ENCODE assay signal across 19 mouse cellular contexts in the genomic region with DNA sequence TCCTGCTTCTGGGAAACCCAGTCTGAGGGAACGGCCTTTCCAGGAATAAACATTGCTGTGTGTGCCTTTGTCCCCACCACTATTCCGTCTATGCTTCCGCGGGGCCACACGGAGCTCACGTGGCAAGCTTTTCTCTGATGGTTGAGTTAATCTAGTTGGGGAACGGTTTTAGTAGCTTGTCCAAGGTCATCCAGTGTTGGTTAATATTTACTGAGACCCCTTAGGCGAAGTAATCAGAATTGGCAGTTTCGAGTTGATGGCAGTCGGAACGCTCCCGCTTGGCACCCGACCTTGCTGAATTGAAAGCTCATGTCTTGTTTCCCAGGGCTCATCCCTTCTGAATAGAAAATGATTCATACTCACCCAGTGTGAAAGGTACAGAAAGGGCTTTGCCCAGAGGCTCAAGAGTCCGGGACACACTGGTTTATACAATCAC.
DNase-seq lines count a peak whose midpoint lies in the region; ATAC-seq and TF ChIP-seq lines count a peak whose summit lies in the region.
"Had no signal": no experiment of that assay in that cellular context is flagged by ENCODE, and none has a peak within 500 bp of the region (broad histone marks: within the 10 kb centered on the region; RNA-seq: fewer than 3 reads in every experiment).

No protein-coding gene starts in this region.

- no peak for TF ChIP-seq POLR2A in liver, adult 2 months (IDR thresholded peaks at IDR 0.05; ENCODE audit: extremely low read depth, insufficient read depth, low read length)

- no peak overlapping the region for H3K9ac ChIP-seq in liver, adult 2 months (ENCODE audit: low read depth, low read length)
- H3K9ac ChIP-seq in midbrain, postnatal 0 days (replicated peaks; ENCODE audit: low read length, poor library complexity, severe bottlenecking) = no peak overlapping the region
- H3K9ac ChIP-seq: forebrain, embryonic 15.5 days; hindbrain, embryonic 13.5 days; liver, embryonic 15.5 days had no signal

- TF ChIP-seq CTCF in liver, adult 2 months (IDR thresholded peaks at IDR 0.05; ENCODE audit: low read depth, low read length) = no peak
- TF ChIP-seq CTCF in midbrain, postnatal 0 days (IDR thresholded peaks at IDR 0.05) = no peak

- H3K27ac ChIP-seq in liver, adult 2 months (replicated peaks; ENCODE audit: insufficient read depth, low read depth, low read length) = no peak overlapping the region
- H3K27ac ChIP-seq in midbrain, postnatal 0 days (ENCODE audit: low read depth, low read length) = no peak overlapping the region
- H3K27ac ChIP-seq: forebrain, embryonic 15.5 days; hindbrain, embryonic 13.5 days; liver, embryonic 15.5 days had no signal

- H3K9me3 ChIP-seq in midbrain, postnatal 0 days (ENCODE audit: low read length) = no peaks in the 10 kb centered on the region
- H3K9me3 ChIP-seq: forebrain, embryonic 15.5 days; hindbrain, embryonic 13.5 days had no signal

- peak; percentile 42 for DNase-seq in heart, adult 11 months
- DNase-seq in heart, adult 8-10 months (ENCODE audit: low spot score) = no peak
- DNase-seq in liver, adult 2 months (ENCODE audit: extremely low read depth, low read depth, low spot score) = peak; percentile 43
- DNase-seq in liver = no peak
- peak; percentile 61 for DNase-seq in kidney, postnatal 10 days
- no peak for DNase-seq in midbrain, postnatal 0 days (ENCODE audit: low spot score)
- no peak for DNase-seq in lung, postnatal 36 days
- DNase-seq: adrenal gland, postnatal 25 days; cerebellum, adult 11-12 months; cerebellum, postnatal 25 days; embryo, embryonic 11 days; gastrocnemius, postnatal 14 days; heart, postnatal 10 days; thymus, postnatal 25 days had no signal

- 84% methylated on average over 14 of the region's 14 CpGs for WGBS in liver, adult 2 months
- WGBS in midbrain, postnatal 0 days = 82% methylated on average over 14 of the region's 14 CpGs

- no peak overlapping the region for H3K4me3 ChIP-seq in liver, adult 2 months (ENCODE audit: insufficient read depth, low read depth, low read length)
- no peak overlapping the region for H3K4me3 ChIP-seq in midbrain, postnatal 0 days (ENCODE audit: low read depth, low read length)
- H3K4me3 ChIP-seq: forebrain, embryonic 15.5 days; hindbrain, embryonic 13.5 days; liver, embryonic 15.5 days had no signal

- no peak overlapping the region for H3K4me2 ChIP-seq in midbrain, postnatal 0 days (ENCODE audit: low read depth, low read length, poor library complexity, severe bottlenecking)
- H3K4me2 ChIP-seq: forebrain, embryonic 15.5 days; hindbrain, embryonic 13.5 days; liver, embryonic 15.5 days had no signal

- H3K36me3 ChIP-seq in liver, adult 2 months (ENCODE audit: control insufficient read depth, insufficient read depth, low read length) = no peaks in the 10 kb centered on the region
- no peaks in the 10 kb centered on the region for H3K36me3 ChIP-seq in midbrain, postnatal 0 days (ENCODE audit: insufficient read depth, low read length)
- H3K36me3 ChIP-seq: forebrain, embryonic 15.5 days; hindbrain, embryonic 13.5 days; liver, embryonic 15.5 days had no signal

- no peak for ATAC-seq in CD4-positive, CD25-positive, alpha-beta regulatory T cell, adult 4 months
- no peak for ATAC-seq in midbrain, postnatal 0 days (ENCODE audit: low FRiP score)
- ATAC-seq: forebrain, embryonic 15.5 days; lung, postnatal 0 days had no signal

- H3K79me2 ChIP-seq in liver, adult 2 months (ENCODE audit: control insufficient read depth, insufficient read depth, low read length) = no peaks in the 10 kb centered on the region

- no peaks in the 10 kb centered on the region for H3K27me3 ChIP-seq in liver, adult 2 months (ENCODE audit: control insufficient read depth, insufficient read depth, low read length)
- no peaks in the 10 kb centered on the region for H3K27me3 ChIP-seq in midbrain, postnatal 0 days (ENCODE audit: insufficient read depth, low read length)
- H3K27me3 ChIP-seq: forebrain, embryonic 15.5 days; hindbrain, embryonic 13.5 days; liver, embryonic 15.5 days had no signal

- peaks cover 8% of the 10 kb centered on the region for H3K4me1 ChIP-seq in liver, adult 2 months (ENCODE audit: control insufficient read depth, insufficient read depth, low read length)
- no peaks in the 10 kb centered on the region for H3K4me1 ChIP-seq in midbrain, postnatal 0 days (ENCODE audit: insufficient read depth, low read length)
- H3K4me1 ChIP-seq: forebrain, embryonic 15.5 days; hindbrain, embryonic 13.5 days had no signal

Comparison
In these comparisons a context has a peak if more than half of its experiments do, and no peak if none do; other contexts are left out.
1. DNase-seq: peak in heart, adult 11 months (single experiment), liver, adult 2 months (single experiment) and kidney, postnatal 10 days (single experiment); none in heart, adult 8-10 months (single experiment), liver (single experiment), midbrain, postnatal 0 days (single experiment) and lung, postnatal 36 days (single experiment).